Mouse (Mus musculus) MEL (cell line): ENCODE measurements around the gene Tmem30a.
A peak's percentile ranks its signal among the peaks of the same experiment; 100 is the strongest.

Experiments
- BHLHE40 ChIP-seq: IDR thresholded peaks from 2 replicates; pipeline ENCODE4 v1.6.1; 2012; ENCODE audit warnings: low read depth, mild to moderate bottlenecking, inconsistent platforms, low read length, improper control_type of control experiment, borderline replicate concordance
- CTCF ChIP-seq, 3 experiments: IDR thresholded peaks in 2 of 3; conservative IDR thresholded peaks in 1 of 3; 2 replicates each; pipeline ENCODE4 v1.5.1; 2011 to 2012; ENCODE audit warnings: low read length in 3 of 3, low read depth in 2 of 3, mild to moderate bottlenecking in 2 of 3, improper control_type of control experiment in 1 of 3, inconsistent platforms in 1 of 3, mixed read lengths in 1 of 3, moderate library complexity in 1 of 3; ENCODE audit not compliant: control insufficient read depth in 1 of 3, insufficient read depth in 1 of 3, poor library complexity in 1 of 3, severe bottlenecking in 1 of 3
- EP300 ChIP-seq, 2 experiments: IDR thresholded peaks; 2 replicates each; pipeline ENCODE4 v1.6.1; 2011; ENCODE audit warnings: improper control_type of control experiment in 2 of 2, low read length in 2 of 2, low read depth in 1 of 2, mild to moderate bottlenecking in 1 of 2
- ETS1 ChIP-seq: IDR thresholded peaks from 2 replicates; pipeline ENCODE4 v1.6.1; 2012; ENCODE audit warnings: low read depth, mild to moderate bottlenecking, inconsistent platforms, low read length, improper control_type of control experiment, moderate library complexity
- GABPA ChIP-seq: IDR thresholded peaks from 2 replicates; pipeline ENCODE4 v1.6.1; 2012; ENCODE audit warnings: low read depth, mild to moderate bottlenecking, inconsistent platforms, low read length, improper control_type of control experiment, moderate library complexity
- MXI1 ChIP-seq: IDR thresholded peaks from 2 replicates; pipeline ENCODE4 v1.6.1; 2011; ENCODE audit warnings: mild to moderate bottlenecking, low read depth, low read length, improper control_type of control experiment
- POLR2A ChIP-seq, 2 experiments: IDR thresholded peaks; 2 replicates each; pipeline ENCODE4 v1.6.1; 2011 to 2012; ENCODE audit warnings: low read length in 2 of 2, mild to moderate bottlenecking in 2 of 2, control low read depth in 1 of 2, improper control_type of control experiment in 1 of 2, low read depth in 1 of 2, moderate library complexity in 1 of 2; ENCODE audit not compliant: control insufficient read depth in 1 of 2, insufficient read depth in 1 of 2, poor library complexity in 1 of 2
- RAD21 ChIP-seq: IDR thresholded peaks from 2 replicates; pipeline ENCODE4 v1.6.1; 2011; ENCODE audit warnings: mild to moderate bottlenecking, low read depth, low read length, improper control_type of control experiment
- SIN3A ChIP-seq: IDR thresholded peaks from 2 replicates; pipeline ENCODE4 v1.6.1; 2012; ENCODE audit warnings: low read length, improper control_type of control experiment, inconsistent platforms

DNA sequence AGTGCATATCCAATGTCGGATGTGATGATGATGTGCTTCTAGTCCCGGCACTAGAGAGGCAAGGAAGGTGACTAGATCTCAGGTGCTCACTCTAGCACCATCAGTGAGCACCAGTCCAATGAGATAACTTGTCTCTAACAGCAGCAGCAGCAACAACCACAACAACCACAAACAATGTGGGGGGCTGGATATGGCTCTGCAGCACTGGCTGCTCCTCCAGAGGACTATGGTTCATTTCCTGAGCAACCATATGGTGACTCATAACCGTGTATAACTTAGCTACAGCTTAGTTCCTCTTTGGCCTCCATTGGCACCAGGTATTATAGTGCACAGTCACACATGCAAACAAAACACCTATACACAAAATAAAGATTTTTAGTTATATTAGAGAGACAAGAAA is 17.2 kb upstream of the Tmem30a start:
- no peak for TF ChIP-seq CTCF (IDR thresholded peaks at IDR 0.05 in 2 of 3, conservative IDR thresholded peaks at IDR 0.05 in 1 of 3; ENCODE audit: control insufficient read depth in 1 of 3, insufficient read depth in 1 of 3, low read depth in 2 of 3, low read length in 3 of 3, poor library complexity in 1 of 3, severe bottlenecking in 1 of 3)
- TF ChIP-seq ETS1, result peak; percentile 90
- TF ChIP-seq EP300 (IDR thresholded peaks at IDR 0.05; ENCODE audit: low read depth in 1 of 2, low read length in 2 of 2), result peak; percentile 97 to 99
- no peak for TF ChIP-seq RAD21
- no peak for TF ChIP-seq POLR2A (IDR thresholded peaks at IDR 0.05; ENCODE audit: control insufficient read depth in 1 of 2, insufficient read depth in 1 of 2, low read depth in 1 of 2, low read length in 2 of 2, poor library complexity in 1 of 2)
- TF ChIP-seq MXI1, result no peak
- TF ChIP-seq SIN3A, result peak; percentile 62; the same call in 1 of the 2 replicates
- no peak for TF ChIP-seq GABPA
- no peak for TF ChIP-seq BHLHE40
